Comparison of ENCODE assay signal across 9 mouse cellular contexts in the genomic region with DNA sequence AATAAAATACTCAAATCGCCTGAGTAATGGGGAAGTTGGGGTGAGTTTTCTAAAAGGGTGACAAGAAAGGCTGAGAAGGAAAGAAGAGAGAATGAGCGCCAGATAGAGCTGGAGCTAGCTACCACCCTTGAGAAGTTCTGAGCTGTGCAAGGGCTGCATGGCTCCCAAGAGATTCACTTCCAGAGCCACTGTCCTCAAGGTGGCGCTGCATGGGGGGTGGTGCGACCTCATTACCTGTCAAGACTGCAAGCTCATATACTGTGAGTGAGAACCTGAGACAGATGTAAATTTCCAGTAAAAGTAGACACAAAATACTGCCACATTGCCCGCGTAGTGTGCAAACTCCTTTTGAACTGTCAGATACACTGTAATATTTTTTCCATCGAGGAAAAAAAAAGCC.
DNase-seq lines count a peak whose midpoint lies in the region; ATAC-seq and TF ChIP-seq lines count a peak whose summit lies in the region.
"Had no signal": no experiment of that assay in that cellular context is flagged by ENCODE, and none has a peak within 500 bp of the region (broad histone marks: within the 10 kb centered on the region; RNA-seq: fewer than 3 reads in every experiment).

No protein-coding gene starts in this region.

- no peaks in the 10 kb centered on the region for H3K4me1 ChIP-seq in hindbrain, embryonic 13.5 days (replicated peaks)

- WGBS in hindbrain, embryonic 13.5 days = 61% methylated on average over 7 of the region's 7 CpGs

- H3K4me3 ChIP-seq in left cerebral cortex, adult 2 months = no peak overlapping the region
- H3K4me3 ChIP-seq in hindbrain, embryonic 13.5 days = no peak overlapping the region

- no peak overlapping the region for H3K9ac ChIP-seq in hindbrain, embryonic 13.5 days

- intact Hi-C loops in left cerebral cortex, adult 2 months (cut with DNase I) = no loop called here

- H3K4me2 ChIP-seq in hindbrain, embryonic 13.5 days = no peak overlapping the region

- H3K27me3 ChIP-seq in hindbrain, embryonic 13.5 days = no peaks in the 10 kb centered on the region

- H3K27ac ChIP-seq in left cerebral cortex, adult 2 months = no peak overlapping the region
- H3K27ac ChIP-seq in hindbrain, embryonic 13.5 days = no peak overlapping the region

- H3K36me3 ChIP-seq in hindbrain, embryonic 13.5 days = no peaks in the 10 kb centered on the region

- DNase-seq in adrenal gland, postnatal 14 days = peak; percentile 24
- no peak for DNase-seq in adrenal gland, adult 18-20 months (ENCODE audit: low spot score in 2 of 2)
- DNase-seq in left cerebral cortex, adult 2 months (ENCODE audit: extremely low spot score in 1 of 2, low spot score in 2 of 2) = peak in 1 of 2 experiments; percentile 15
- DNase-seq in left cerebral cortex, adult 11 months (ENCODE audit: low spot score) = no peak
- peak; percentile 55 for DNase-seq in ZHBTc4 (ENCODE audit: low read depth, low spot score)
- DNase-seq in lung, postnatal 36 days = peak; percentile 5
- DNase-seq in right cerebral cortex, adult 2 months (ENCODE audit: low spot score in 2 of 2) = no peak
- DNase-seq: midbrain, embryonic 14.5 days had no signal

- no peaks in the 10 kb centered on the region for H3K9me3 ChIP-seq in hindbrain, embryonic 13.5 days

- no peak for ATAC-seq in hindbrain, embryonic 13.5 days (ENCODE audit: low FRiP score)

- peak; percentile 29 for TF ChIP-seq CTCF in left cerebral cortex, adult 2 months (IDR thresholded peaks at IDR 0.05)

Comparison
In these comparisons a context has a peak if more than half of its experiments do, and no peak if none do; other contexts are left out.
1. DNase-seq: peak in adrenal gland, postnatal 14 days (single experiment), ZHBTc4 (single experiment) and lung, postnatal 36 days (single experiment); none in adrenal gland, adult 18-20 months (0 of 2), left cerebral cortex, adult 11 months (single experiment) and right cerebral cortex, adult 2 months (0 of 2).